Mouse (Mus musculus) spleen, postnatal 10 days (tissue): ENCODE data around the gene Pdcd1lg2.
A peak's percentile ranks its signal among the peaks of the same experiment; 100 is the strongest.

Experiments
- DNase-seq, 2 experiments: peaks; one replicate each; pipeline ENCODE4 v3.0.0; 2021 to 2022; ENCODE audit warnings: low spot score in 2 of 2

The Pdcd1lg2 gene

GRCm38 (mm10) chr19:29469686-29470254 is 59.1 kb downstream of the Pdcd1lg2 start:
- DNase-seq = no peak

GRCm38 (mm10) chr19:29470652-29471051 is 59.9 kb downstream of the Pdcd1lg2 start:
- DNase-seq = no peak

GRCm38 (mm10) chr19:29472424-29472823 is 61.7 kb downstream of the Pdcd1lg2 start:
- DNase-seq = no peak

- no peak for DNase-seq
Observed at GRCm38 (mm10) chr19:29472946-29473345, 62.2 kb downstream of the Pdcd1lg2 start.

GRCm38 (mm10) chr19:29474803-29475202 is 64.1 kb downstream of the Pdcd1lg2 start:
- no peak for DNase-seq

GRCm38 (mm10) chr19:29475210-29475620 is 64.5 kb downstream of the Pdcd1lg2 start:
- DNase-seq = no peak

- DNase-seq = no peak
Observed at GRCm38 (mm10) chr19:29478598-29478997, 67.9 kb downstream of the Pdcd1lg2 start.

GRCm38 (mm10) chr19:29481578-29481977 is 70.9 kb downstream of the Pdcd1lg2 start:
- no peak for DNase-seq

- DNase-seq = no peak
Observed at GRCm38 (mm10) chr19:29482148-29482547, 71.4 kb downstream of the Pdcd1lg2 start.

- DNase-seq = no peak
Observed at GRCm38 (mm10) chr19:29482637-29483036, 71.9 kb downstream of the Pdcd1lg2 start.

GRCm38 (mm10) chr19:29483386-29483785 is 72.7 kb downstream of the Pdcd1lg2 start:
- DNase-seq = no peak

GRCm38 (mm10) chr19:29484537-29484936 is 73.8 kb downstream of the Pdcd1lg2 start:
- DNase-seq = no peak

GRCm38 (mm10) chr19:29485257-29485948 is 74.7 kb downstream of the Pdcd1lg2 start:
- DNase-seq = no peak

- DNase-seq = peak in 1 of 2 experiments; percentile 63
Observed at GRCm38 (mm10) chr19:29486545-29487206, 76.0 kb downstream of the Pdcd1lg2 start.

GRCm38 (mm10) chr19:29487326-29488072 is 76.8 kb downstream of the Pdcd1lg2 start:
- DNase-seq = no peak

- no peak for DNase-seq
Observed at GRCm38 (mm10) chr19:29488073-29488390, 77.3 kb downstream of the Pdcd1lg2 start.

GRCm38 (mm10) chr19:29488420-29488819 is 77.7 kb downstream of the Pdcd1lg2 start:
- DNase-seq = no peak

- DNase-seq = no peak
Observed at GRCm38 (mm10) chr19:29489785-29490284, 79.1 kb downstream of the Pdcd1lg2 start.

- no peak for DNase-seq
Observed at GRCm38 (mm10) chr19:29491467-29491866, 80.7 kb downstream of the Pdcd1lg2 start.

GRCm38 (mm10) chr19:29494454-29494853 is 83.7 kb downstream of the Pdcd1lg2 start:
- DNase-seq = no peak

GRCm38 (mm10) chr19:29496001-29496597 is 85.4 kb downstream of the Pdcd1lg2 start:
- DNase-seq = no peak
